Mouse (Mus musculus) olfactory bulb, adult 2 months (tissue): ENCODE measurements around the gene Zmynd11. TPM values are rescaled to one million over a fixed set of nuclear protein-coding genes. Genes with fewer than 3 reads are reported as not detected.

Source experiments
- H3K27ac ChIP-seq: fragments of 200-500 bp; 2 replicates; pipeline ENCODE4 v1.5.1; 2012; ENCODE audit warnings: low read depth, low read length; ENCODE audit not compliant: insufficient read depth
- H3K4me1 ChIP-seq: fragments of 200-500 bp; 2 replicates; pipeline ENCODE4 v1.6.1; 2012; ENCODE audit warnings: low read length; ENCODE audit not compliant: control insufficient read depth, insufficient read depth
- H3K4me3 ChIP-seq: fragments of 200-500 bp; 2 replicates; pipeline ENCODE4 v1.5.1; 2012; ENCODE audit warnings: mild to moderate bottlenecking, low read depth, low read length, moderate library complexity; ENCODE audit not compliant: insufficient read depth
- CTCF ChIP-seq: fragments of 200-500 bp; IDR thresholded peaks from 2 replicates; pipeline ENCODE4 v1.5.1; 2012; ENCODE audit warnings: low read depth, mild to moderate bottlenecking, low read length, moderate library complexity; ENCODE audit not compliant: insufficient read depth
- POLR2A ChIP-seq: fragments of 200-500 bp; IDR thresholded peaks from 2 replicates; pipeline ENCODE4 v1.6.1; 2012; ENCODE audit warnings: mild to moderate bottlenecking, low read depth, low read length, moderate library complexity; ENCODE audit not compliant: insufficient read depth
- WGBS: fragments of 180-500 bp; shearing (Covaris S2); methylation state at CpG from one replicate; pipeline ENCODE4 v1.1.7; 2018; 5-methylcytosine and 5-hydroxymethylcytosine counted together
- polyA plus RNA-seq: library from polyadenylated mRNA; stranded (reverse); fragments of >200 nt; gene quantifications from 2 replicates; pipeline ENCODE4 v1.2.4, GENCODE M21; 2012; ENCODE audit warnings: low replicate concordance; ENCODE audit not compliant: missing spikeins, insufficient read depth, insufficient read length

The Zmynd11 gene
- polyA plus RNA-seq, 1 experiment = 373 TPM

- TF ChIP-seq POLR2A (no peak), CTCF (no peak)
- Histone ChIP-seq H3K27ac (no peak overlapping the region), H3K4me3 (no peak overlapping the region), H3K4me1 (no peaks in the 10 kb centered on the region)
- 91% methylated on average over 1 of the region's 1 CpGs for WGBS
Observed at GRCm38 (mm10) chr13:9715224-9715623, 49.9 kb downstream of the Zmynd11 start.

GRCm38 (mm10) chr13:9713462-9714134, 51.5 kb downstream of the Zmynd11 start:
- no peak overlapping the region for H3K27ac ChIP-seq
- TF ChIP-seq POLR2A = no peak
- no peak for TF ChIP-seq CTCF
- WGBS = 76% methylated on average over 6 of the region's 6 CpGs
- no peaks in the 10 kb centered on the region; the same call in 1 of the 2 replicates for H3K4me1 ChIP-seq
- H3K4me3 ChIP-seq = no peak overlapping the region

GRCm38 (mm10) chr13:9712971-9713370, 52.2 kb downstream of the Zmynd11 start:
- H3K4me3 ChIP-seq = no peak overlapping the region
- no peaks in the 10 kb centered on the region; the same call in 1 of the 2 replicates for H3K4me1 ChIP-seq
- H3K27ac ChIP-seq = no peak overlapping the region
- WGBS = 74% methylated on average over 3 of the region's 3 CpGs
- no peak for TF ChIP-seq POLR2A
- no peak for TF ChIP-seq CTCF

- Histone ChIP-seq H3K4me1 (no peaks in the 10 kb centered on the region; the same call in 1 of the 2 replicates), H3K27ac (no peak overlapping the region), H3K4me3 (no peak overlapping the region)
- 94% methylated on average over 1 of the region's 1 CpGs for WGBS
- TF ChIP-seq POLR2A = no peak
- TF ChIP-seq CTCF = no peak
Observed at GRCm38 (mm10) chr13:9712409-9712808, 52.7 kb downstream of the Zmynd11 start.

GRCm38 (mm10) chr13:9708433-9709240, 56.5 kb downstream of the Zmynd11 start:
- no peaks in the 10 kb centered on the region; the same call in 1 of the 2 replicates for H3K4me1 ChIP-seq
- no peak for TF ChIP-seq CTCF
- TF ChIP-seq POLR2A = no peak
- H3K4me3 ChIP-seq = no peak overlapping the region
- 87% methylated on average over 7 of the region's 7 CpGs for WGBS
- H3K27ac ChIP-seq = no peak overlapping the region

- no peak overlapping the region for H3K27ac ChIP-seq
- 93% methylated on average over 8 of the region's 8 CpGs for WGBS
- H3K4me1 ChIP-seq = peaks cover 5% of the 10 kb centered on the region; the same call in 1 of the 2 replicates
- no peak overlapping the region for H3K4me3 ChIP-seq
- TF ChIP-seq POLR2A (no peak), CTCF (no peak)
Observed at GRCm38 (mm10) chr13:9706720-9707119, 58.4 kb downstream of the Zmynd11 start.

- Histone ChIP-seq H3K27ac (no peak overlapping the region), H3K4me1 (peaks cover 5% of the 10 kb centered on the region; the same call in 1 of the 2 replicates), H3K4me3 (no peak overlapping the region)
- 60% methylated on average over 12 of the region's 12 CpGs for WGBS
- TF ChIP-seq POLR2A (no peak), CTCF (no peak)
Observed at GRCm38 (mm10) chr13:9702615-9703235, 62.4 kb downstream of the Zmynd11 start.

- Histone ChIP-seq H3K27ac (no peak overlapping the region), H3K4me1 (no peaks in the 10 kb centered on the region), H3K4me3 (no peak overlapping the region)
- no peak for TF ChIP-seq POLR2A
- 97% methylated on average over 4 of the region's 4 CpGs for WGBS
Observed at GRCm38 (mm10) chr13:9697340-9697739, 67.8 kb downstream of the Zmynd11 start.

GRCm38 (mm10) chr13:9695809-9696208, 69.3 kb downstream of the Zmynd11 start:
- no peaks in the 10 kb centered on the region for H3K4me1 ChIP-seq
- no peak overlapping the region for H3K4me3 ChIP-seq
- no peak for TF ChIP-seq CTCF
- no peak for TF ChIP-seq POLR2A
- H3K27ac ChIP-seq = no peak overlapping the region
